Mouse (Mus musculus) testis, adult 2 months (tissue): ENCODE measurements around the gene Mdk.

Source experiments
- CTCF ChIP-seq: fragments of 200-500 bp; IDR thresholded peaks from 2 replicates; pipeline ENCODE4 v1.5.1; 2012; ENCODE audit warnings: low read depth, mild to moderate bottlenecking, inconsistent platforms, low read length, moderate library complexity; ENCODE audit not compliant: control insufficient read depth, insufficient read depth, insufficient replicate concordance
- POLR2A ChIP-seq: fragments of 200-500 bp; IDR thresholded peaks from 2 replicates; pipeline ENCODE4 v1.6.1; 2012; ENCODE audit warnings: low read depth, mild to moderate bottlenecking, inconsistent platforms, low read length, moderate library complexity; ENCODE audit not compliant: control insufficient read depth

DNA sequence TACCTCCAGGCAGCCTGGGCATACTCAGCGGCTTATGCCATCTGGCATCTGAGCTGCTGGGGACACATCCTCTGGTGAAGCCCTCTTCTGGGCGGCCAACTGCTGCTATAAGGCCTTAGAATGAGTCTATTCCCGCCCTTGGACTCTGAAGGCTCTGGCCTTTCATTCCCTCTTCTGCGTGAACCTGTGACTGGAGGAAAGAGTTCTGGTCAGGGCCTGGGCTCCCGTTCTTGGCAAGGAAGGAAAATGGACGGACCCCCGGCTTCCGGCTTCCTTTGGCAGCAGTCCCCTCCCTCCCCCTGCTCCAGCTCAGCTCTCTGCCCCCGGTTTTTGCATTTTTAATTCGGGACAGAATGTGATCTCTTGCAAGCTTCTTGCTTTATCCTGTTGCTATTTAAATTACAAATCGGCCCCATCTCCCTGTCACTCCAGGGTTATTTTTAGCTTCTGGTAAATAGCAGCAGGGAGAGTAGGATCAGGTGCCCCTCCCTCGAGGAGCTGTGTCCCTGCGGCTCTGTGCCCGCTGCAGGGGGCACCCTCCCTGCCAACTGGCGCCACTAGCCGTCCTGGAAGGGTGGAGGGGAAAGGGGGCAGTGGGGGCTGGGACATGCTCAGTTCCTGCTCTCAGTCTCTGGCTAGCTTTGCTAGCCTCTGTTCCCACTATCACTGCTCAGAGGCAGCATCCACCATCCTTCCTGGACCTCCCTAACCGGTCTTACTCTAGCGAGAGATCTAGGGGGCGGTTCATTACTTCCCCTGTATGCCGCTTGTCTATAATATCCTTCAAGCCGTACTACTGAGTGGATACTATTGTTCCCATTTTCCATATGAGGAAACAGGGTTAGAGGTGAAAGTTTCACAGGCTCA, 39.4 kb upstream of the Mdk start:
- TF ChIP-seq CTCF (no peak), POLR2A (no peak)
